Mouse (Mus musculus) lung, embryonic 14.5 days (tissue): ENCODE data around the gene Tmem184b. TPM values are rescaled to one million over a fixed set of nuclear protein-coding genes. Genes with fewer than 3 reads are reported as not detected.
A peak's percentile ranks its signal among the peaks of the same experiment; 100 is the strongest.

Experiments
- ATAC-seq: fragments of 200-750 bp; cut with Nextera tagmentation; 2 replicates; pipeline ENCODE4 v1.8.0; 2017; ENCODE audit warnings: mild to moderate bottlenecking, moderate TSS enrichment, moderate library complexity; ENCODE audit not compliant: insufficient read depth
- DNase-seq: peaks from one replicate; pipeline ENCODE4 v3.0.0-alpha.2; 2015
- H3K27ac ChIP-seq: fragments of 300-500 bp; sonication (generic); 2 replicates; pipeline ENCODE4 v1.5.1; 2014; ENCODE audit warnings: low read depth, mild to moderate bottlenecking, moderate library complexity
- H3K27me3 ChIP-seq: fragments of 300-500 bp; sonication (generic); 2 replicates; pipeline ENCODE4 v1.6.1; 2014; ENCODE audit warnings: low read length, control low read depth; ENCODE audit not compliant: insufficient read depth
- H3K36me3 ChIP-seq: fragments of 300-500 bp; sonication (generic); 2 replicates; pipeline ENCODE4 v1.6.1; 2014; ENCODE audit warnings: control low read depth; ENCODE audit not compliant: insufficient read depth
- H3K4me1 ChIP-seq: fragments of 300-500 bp; sonication (generic); 2 replicates; pipeline ENCODE4 v1.6.1; 2014; ENCODE audit warnings: antibody characterized with exemption, control low read depth; ENCODE audit not compliant: insufficient read depth
- H3K4me2 ChIP-seq: fragments of 300-500 bp; sonication (generic); 2 replicates; pipeline ENCODE4 v1.6.1; 2014; ENCODE audit warnings: mild to moderate bottlenecking
- H3K4me3 ChIP-seq: fragments of 300-500 bp; sonication (generic); 2 replicates; pipeline ENCODE4 v1.5.1; 2014; ENCODE audit warnings: low read depth, low read length
- H3K9ac ChIP-seq: fragments of 300-500 bp; sonication (generic); 2 replicates; pipeline ENCODE4 v1.6.1; 2014
- H3K9me3 ChIP-seq: fragments of 300-500 bp; sonication (generic); 2 replicates; pipeline ENCODE4 v1.6.1; 2016; ENCODE audit warnings: low read depth, low read length, control low read depth
- CTCF ChIP-seq: IDR thresholded peaks from 2 replicates; pipeline ENCODE4 v1.5.1; 2016; ENCODE audit warnings: antibody characterized with exemption, low read depth
- WGBS: fragments of 180-500 bp; shearing (Covaris S2); extraction: QIAGEN DNeasy Blood & Tissue Kit; methylation state at CpG from one replicate; pipeline ENCODE4 v1.1.7; 2014; 5-methylcytosine and 5-hydroxymethylcytosine counted together
- microRNA counts: library from miRNA; unstranded; fragments of <30 nt; microRNA quantifications from one replicate; lab custom pipeline; 2016
- microRNA-seq: library from miRNA; unstranded; fragments of <30 nt; microRNA quantifications from one replicate; pipeline ENCODE4, GENCODE M21; 2016; ENCODE audit warnings: borderline number of aligned reads
- polyA plus RNA-seq: library from polyadenylated mRNA; unstranded; fragments of >200 nt; fragmentation: Nextera tagmentation; extraction: Ambion mirVana; gene quantifications from 2 replicates; pipeline ENCODE4 v1.2.1, GENCODE M21; 2014

Gene Tmem184b
- polyA plus RNA-seq, 1 experiment from 2014 or later: 77.3 TPM

- WGBS: 55% methylated on average over 3 of the region's 3 CpGs
- no peaks in the 10 kb centered on the region for H3K36me3 ChIP-seq
- peak overlapping the region; percentile 27; the same call in 1 of the 2 replicates for H3K27ac ChIP-seq
- no peak overlapping the region for H3K4me3 ChIP-seq
- no peak overlapping the region for H3K9ac ChIP-seq
- TF ChIP-seq CTCF: no peak
- no peaks in the 10 kb centered on the region for H3K27me3 ChIP-seq
- no peak overlapping the region for H3K4me2 ChIP-seq
- no peaks in the 10 kb centered on the region for H3K9me3 ChIP-seq
- peaks cover 22% of the 10 kb centered on the region for H3K4me1 ChIP-seq
- ATAC-seq: no peak
- DNase-seq: no peak
Observed at GRCm38 (mm10) chr15:79325742-79326141, 77.6 kb downstream of the Tmem184b start.

GRCm38 (mm10) chr15:79324373-79324772 is 79.0 kb downstream of the Tmem184b start:
- Histone ChIP-seq H3K4me3 (no peak overlapping the region), H3K4me2 (no peak overlapping the region), H3K27me3 (no peaks in the 10 kb centered on the region), H3K9ac (no peak overlapping the region), H3K27ac (peak overlapping the region; percentile 54; the same call in 1 of the 2 replicates), H3K4me1 (peaks cover 22% of the 10 kb centered on the region), H3K36me3 (no peaks in the 10 kb centered on the region), H3K9me3 (no peaks in the 10 kb centered on the region)
- DNase-seq: no peak
- ATAC-seq: no peak
- WGBS: 96% methylated on average over 2 of the region's 3 CpGs
- no peak for TF ChIP-seq CTCF

- peak overlapping the region; percentile 54; the same call in 1 of the 2 replicates for H3K27ac ChIP-seq
- no peak for TF ChIP-seq CTCF
- no peaks in the 10 kb centered on the region for H3K27me3 ChIP-seq
- peaks cover 22% of the 10 kb centered on the region for H3K4me1 ChIP-seq
- ATAC-seq: no peak
- DNase-seq: no peak
- no peaks in the 10 kb centered on the region for H3K36me3 ChIP-seq
- no peak overlapping the region for H3K4me3 ChIP-seq
- 58% methylated on average over 4 of the region's 4 CpGs for WGBS
- H3K4me2 ChIP-seq: no peak overlapping the region
- no peak overlapping the region for H3K9ac ChIP-seq
- no peaks in the 10 kb centered on the region for H3K9me3 ChIP-seq
Observed at GRCm38 (mm10) chr15:79323791-79324155, 79.6 kb downstream of the Tmem184b start.

- TF ChIP-seq CTCF: no peak
- Histone ChIP-seq H3K4me2 (peak overlapping the region; percentile 4; the same call in 1 of the 2 replicates), H3K36me3 (no peaks in the 10 kb centered on the region), H3K9me3 (no peaks in the 10 kb centered on the region), H3K27me3 (no peaks in the 10 kb centered on the region), H3K4me1 (peaks cover 22% of the 10 kb centered on the region), H3K27ac (peak overlapping the region; percentile 66; the same call in 1 of the 2 replicates), H3K9ac (no peak overlapping the region; the same call in 1 of the 2 replicates), H3K4me3 (no peak overlapping the region)
- no peak for ATAC-seq
- DNase-seq: peak; percentile 84
- 72% methylated on average over 6 of the region's 6 CpGs for WGBS
Observed at GRCm38 (mm10) chr15:79322991-79323790, 80.2 kb downstream of the Tmem184b start.

- Histone ChIP-seq H3K9ac (peak overlapping the region; percentile 29), H3K4me1 (peaks cover 22% of the 10 kb centered on the region), H3K4me3 (no peak overlapping the region), H3K4me2 (peak overlapping the region; percentile 4; the same call in 1 of the 2 replicates), H3K27me3 (no peaks in the 10 kb centered on the region), H3K36me3 (no peaks in the 10 kb centered on the region), H3K9me3 (no peaks in the 10 kb centered on the region), H3K27ac (peak overlapping the region; percentile 66; the same call in 1 of the 2 replicates)
- WGBS: 44% methylated on average over 11 of the region's 11 CpGs
- no peak for DNase-seq
- TF ChIP-seq CTCF: no peak
- ATAC-seq: no peak
Observed at GRCm38 (mm10) chr15:79322281-79322990, 80.9 kb downstream of the Tmem184b start.

- peaks cover 22% of the 10 kb centered on the region for H3K4me1 ChIP-seq
- DNase-seq: no peak
- WGBS: 40% methylated on average over 5 of the region's 5 CpGs
- no peak for TF ChIP-seq CTCF
- ATAC-seq: no peak
- H3K36me3 ChIP-seq: no peaks in the 10 kb centered on the region
- H3K9me3 ChIP-seq: no peaks in the 10 kb centered on the region
- H3K9ac ChIP-seq: no peak overlapping the region
- H3K27me3 ChIP-seq: no peaks in the 10 kb centered on the region
- no peak overlapping the region for H3K27ac ChIP-seq
- H3K4me3 ChIP-seq: no peak overlapping the region
- no peak overlapping the region for H3K4me2 ChIP-seq
Observed at GRCm38 (mm10) chr15:79321733-79322190, 81.6 kb downstream of the Tmem184b start.

- ATAC-seq (peak; percentile 47; the same call in 1 of the 2 replicates), DNase-seq (peak; percentile 44)
- Histone ChIP-seq H3K4me1 (no peaks in the 10 kb centered on the region; the same call in 1 of the 2 replicates), H3K36me3 (peaks cover 17% of the 10 kb centered on the region; the same call in 1 of the 2 replicates), H3K27ac (no peak overlapping the region), H3K27me3 (no peaks in the 10 kb centered on the region), H3K4me3 (no peak overlapping the region), H3K9ac (no peak overlapping the region), H3K9me3 (no peaks in the 10 kb centered on the region), H3K4me2 (no peak overlapping the region)
- TF ChIP-seq CTCF: no peak
- WGBS: 56% methylated on average over 8 of the region's 8 CpGs
Observed at GRCm38 (mm10) chr15:79313848-79314369, 89.5 kb downstream of the Tmem184b start.

MicroRNA genes within 50 kb of the gene (microRNA counts, 519-probe panel; counts per million panel counts)
- 1,836 counts per million, percentile 16 among the panel's probes with 10 or more counts for microRNA mmu-miR-1943 (lab: Ali Mortazavi, UCI)

Small RNA genes within 50 kb of the gene (microRNA-seq; reads per million reads assigned to microRNA genes)
- 2.6 reads per million, percentile 6 among the genes with 10 or more reads in this experiment for gene Mir1943

Other genes with a start within 250 kb of the Tmem184b start
- gene Sox10, start 238.3 kb downstream of the Tmem184b start, polyA plus RNA-seq: 0.37 and 0.79 TPM in 2 replicates
- 18.1 and 18.7 TPM in 2 replicates for gene Pick1, start 174.4 kb downstream of the Tmem184b start, polyA plus RNA-seq
- 0.18 and 0.53 TPM in 2 replicates for gene Gm49486, start 174.2 kb downstream of the Tmem184b start, polyA plus RNA-seq
- 0.11 and 0.18 TPM in 2 replicates for gene Slc16a8, start 148.8 kb downstream of the Tmem184b start, polyA plus RNA-seq
- 3.1 and 3.9 TPM in 2 replicates for gene Baiap2l2, start 118.0 kb downstream of the Tmem184b start, polyA plus RNA-seq
- gene Pla2g6, start 75.2 kb downstream of the Tmem184b start, polyA plus RNA-seq: 15.2 and 18.4 TPM in 2 replicates
- 3.3 and 4.3 TPM in 2 replicates for gene Maff, start 56.9 kb downstream of the Tmem184b start, polyA plus RNA-seq
- 93.2 and 99.6 TPM in 2 replicates for gene Csnk1e, start 52.0 kb upstream of the Tmem184b start, polyA plus RNA-seq
- not detected in 2 replicates for gene Kcnj4, start 101.7 kb upstream of the Tmem184b start, polyA plus RNA-seq
- 60.3 and 68.2 TPM in 2 replicates for gene Kdelr3, start 112.8 kb upstream of the Tmem184b start, polyA plus RNA-seq
- gene Ddx17, start 143.2 kb upstream of the Tmem184b start, polyA plus RNA-seq: 78.9 and 83.8 TPM in 2 replicates
- gene Dmc1, start 201.5 kb upstream of the Tmem184b start, polyA plus RNA-seq: 2.9 and 3.4 TPM in 2 replicates